Mouse (Mus musculus): Measurements from ENCODE around the gene Gm11444.

Gene Gm11444

DNA sequence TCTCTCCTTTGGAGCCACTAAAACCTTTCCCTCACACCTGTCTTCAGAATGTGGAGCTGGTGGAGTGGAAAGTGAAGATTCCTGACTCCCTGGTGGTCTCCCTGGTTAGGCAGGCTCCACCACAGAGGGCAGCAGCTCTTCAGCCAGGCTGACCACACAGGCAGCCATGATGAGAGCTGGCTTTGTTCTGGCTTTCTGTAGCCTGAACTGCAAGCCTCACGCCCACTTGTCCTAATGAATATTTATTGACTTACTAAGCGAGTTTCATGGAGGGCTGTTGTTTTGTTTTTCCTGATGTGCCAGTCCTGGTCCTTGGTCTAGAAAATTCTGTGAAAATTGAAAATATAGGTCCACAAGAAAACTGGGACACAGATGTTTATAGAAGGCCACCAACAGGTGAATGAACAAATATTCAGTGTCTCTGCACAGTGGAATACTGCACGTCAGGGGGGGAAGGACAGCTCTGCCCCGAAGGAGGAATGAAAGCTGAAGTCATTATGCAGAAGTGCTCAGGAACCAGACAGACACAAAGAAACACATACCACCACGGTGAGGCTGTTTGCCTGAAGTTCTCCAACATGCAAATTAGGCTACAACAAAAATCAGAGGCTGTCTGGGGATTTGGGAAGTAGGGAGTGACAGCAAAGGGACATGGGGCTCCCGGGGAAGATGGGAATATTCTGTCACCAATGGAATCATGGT is 8.0 kb upstream of the Gm11444 start:
- no peak for DNase-seq (ENCODE audit: low spot score in 2 of 2)

DNA sequence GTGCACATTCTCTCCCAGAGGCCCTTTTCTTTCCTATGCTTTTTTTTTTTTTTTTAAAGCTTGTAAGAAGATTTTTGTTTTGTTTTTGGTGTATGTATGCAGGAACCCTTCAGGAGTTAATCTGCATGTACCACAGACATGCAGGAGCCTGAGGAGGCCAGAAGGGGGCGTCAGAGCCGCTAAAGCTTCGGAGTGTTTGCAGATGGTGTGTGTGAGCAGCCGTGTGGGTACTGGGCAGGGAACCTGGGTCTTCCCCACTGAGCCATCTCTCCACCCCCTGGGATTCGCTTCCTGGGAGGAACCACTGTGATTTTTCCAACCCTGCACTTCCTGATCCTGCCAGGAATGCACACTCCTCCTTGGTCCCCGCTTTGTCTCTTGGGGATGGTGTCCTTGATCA is 625 bp upstream of the Gm11444 start:
- no peak for DNase-seq (ENCODE audit: low spot score in 2 of 2)

DNA sequence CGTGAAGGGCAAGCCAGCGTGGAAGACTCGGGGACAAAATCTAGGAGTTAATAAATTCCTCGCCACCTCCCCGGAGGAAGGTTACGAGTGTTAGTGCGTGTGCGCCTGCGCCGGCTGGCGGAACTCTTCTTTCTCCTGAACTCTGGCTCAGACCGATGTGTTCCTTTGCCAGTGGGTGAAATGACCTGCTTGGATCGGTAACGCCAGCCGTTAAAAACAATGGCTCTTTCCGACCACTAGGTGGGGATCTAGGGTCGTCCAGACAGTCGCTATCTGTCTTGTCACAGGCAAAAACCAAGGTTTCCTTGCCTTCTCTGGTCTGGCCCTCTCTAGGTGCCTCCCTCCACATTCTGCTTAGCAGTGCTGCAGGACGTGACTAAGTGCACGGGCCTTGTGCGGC is 1.1 kb downstream of the Gm11444 start:
- DNase-seq (ENCODE audit: low spot score in 2 of 2), result peak; percentile 34 to 38

- no peak for DNase-seq (ENCODE audit: low spot score in 2 of 2)
Observed at GRCm38 (mm10) chr11:85846509-85846908, 3.6 kb downstream of the Gm11444 start.

- DNase-seq (ENCODE audit: low spot score in 2 of 2), result no peak
Observed at GRCm38 (mm10) chr11:85845921-85846320, 4.2 kb downstream of the Gm11444 start.

DNA sequence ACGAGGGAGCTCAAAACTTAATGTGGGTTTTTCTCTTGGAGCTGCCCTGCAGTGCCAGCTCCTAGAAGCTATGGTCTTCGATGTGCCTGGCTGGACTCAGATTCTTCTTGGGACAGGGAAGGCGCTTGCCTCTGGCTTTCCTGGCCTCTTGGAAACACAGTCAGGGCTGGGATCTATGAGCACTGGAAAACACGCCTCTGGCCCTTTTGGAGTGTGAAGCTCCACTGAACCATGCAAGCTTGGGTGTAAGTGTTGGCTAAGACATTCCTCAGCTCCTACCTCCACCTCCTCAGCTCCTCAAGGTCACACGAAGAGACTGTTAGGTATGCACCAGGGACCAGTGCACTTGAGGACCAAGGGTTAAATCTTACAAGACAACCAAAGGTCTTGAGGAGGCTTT is 5.2 kb downstream of the Gm11444 start:
- DNase-seq (ENCODE audit: low spot score in 2 of 2), result no peak

GRCm38 (mm10) chr11:85844144-85844965 is 5.8 kb downstream of the Gm11444 start:
- DNase-seq (ENCODE audit: low spot score in 2 of 2), result peak; percentile 42 to 56

- DNase-seq (ENCODE audit: low spot score in 2 of 2), result peak; percentile 38 to 47
Observed at GRCm38 (mm10) chr11:85843347-85843692, 6.8 kb downstream of the Gm11444 start.

DNA sequence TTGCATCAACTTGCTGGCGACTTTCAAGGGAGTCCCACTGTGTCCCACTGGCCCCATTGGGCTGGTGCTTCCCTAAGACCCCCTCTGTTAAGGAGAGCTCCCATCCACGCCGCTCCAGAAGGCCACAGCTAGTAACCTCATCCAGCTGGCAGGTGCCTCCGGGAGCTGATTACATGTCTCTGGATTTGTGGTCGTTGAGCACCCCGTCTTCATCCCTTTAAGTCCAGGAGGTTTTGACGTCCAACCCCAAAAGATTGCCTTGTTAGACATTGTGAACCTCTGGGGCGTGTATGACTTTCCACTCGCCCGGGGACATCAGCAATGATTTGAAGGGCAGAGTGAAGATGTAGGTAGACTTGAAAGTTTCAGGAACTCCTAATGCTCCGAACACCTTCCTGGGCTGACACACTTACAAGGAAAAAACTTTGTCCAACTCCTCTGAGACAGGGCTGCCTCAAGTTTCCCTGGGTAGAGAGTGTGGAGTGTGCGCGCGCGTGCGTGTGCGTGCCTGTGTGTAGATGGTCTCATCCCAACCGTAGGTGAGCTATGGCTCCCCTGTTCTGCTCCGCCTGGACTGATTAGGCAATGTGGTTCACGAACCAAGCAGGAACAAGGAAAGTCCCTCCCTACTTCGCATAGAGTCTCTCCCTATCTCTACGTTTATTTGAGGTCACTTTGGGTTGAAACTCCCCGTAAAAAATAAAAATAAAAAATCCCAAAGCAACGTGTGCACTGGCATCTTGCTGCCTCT is 7.4 kb downstream of the Gm11444 start:
- DNase-seq (ENCODE audit: low spot score in 2 of 2), result no peak

GRCm38 (mm10) chr11:85841980-85842379 is 8.2 kb downstream of the Gm11444 start:
- DNase-seq (ENCODE audit: low spot score in 2 of 2), result peak; percentile 29 to 36

- DNase-seq (ENCODE audit: low spot score in 2 of 2), result no peak
Observed at GRCm38 (mm10) chr11:85841211-85841681, 8.9 kb downstream of the Gm11444 start.

DNA sequence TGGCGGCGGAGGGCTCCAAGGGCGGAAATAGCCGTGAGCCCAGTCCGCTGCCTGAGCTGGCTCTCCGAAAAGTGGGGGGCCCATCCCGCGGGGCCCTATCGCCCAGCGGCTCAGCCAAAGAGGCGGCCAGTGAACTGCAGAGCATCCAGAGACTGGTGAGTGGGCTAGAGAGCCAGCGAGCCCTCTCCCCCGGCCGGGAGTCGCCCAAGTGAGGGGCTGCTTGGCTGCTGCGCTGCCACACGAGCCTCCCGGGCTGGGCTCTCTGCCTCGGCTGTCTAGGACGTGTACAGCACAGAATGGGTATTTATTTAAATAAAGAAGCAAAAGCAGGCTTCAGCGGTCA is 9.4 kb downstream of the Gm11444 start:
- DNase-seq (ENCODE audit: low spot score in 2 of 2), result no peak

GRCm38 (mm10) chr11:85840031-85840802 is 9.9 kb downstream of the Gm11444 start:
- no peak for DNase-seq (ENCODE audit: low spot score in 2 of 2)

DNA sequence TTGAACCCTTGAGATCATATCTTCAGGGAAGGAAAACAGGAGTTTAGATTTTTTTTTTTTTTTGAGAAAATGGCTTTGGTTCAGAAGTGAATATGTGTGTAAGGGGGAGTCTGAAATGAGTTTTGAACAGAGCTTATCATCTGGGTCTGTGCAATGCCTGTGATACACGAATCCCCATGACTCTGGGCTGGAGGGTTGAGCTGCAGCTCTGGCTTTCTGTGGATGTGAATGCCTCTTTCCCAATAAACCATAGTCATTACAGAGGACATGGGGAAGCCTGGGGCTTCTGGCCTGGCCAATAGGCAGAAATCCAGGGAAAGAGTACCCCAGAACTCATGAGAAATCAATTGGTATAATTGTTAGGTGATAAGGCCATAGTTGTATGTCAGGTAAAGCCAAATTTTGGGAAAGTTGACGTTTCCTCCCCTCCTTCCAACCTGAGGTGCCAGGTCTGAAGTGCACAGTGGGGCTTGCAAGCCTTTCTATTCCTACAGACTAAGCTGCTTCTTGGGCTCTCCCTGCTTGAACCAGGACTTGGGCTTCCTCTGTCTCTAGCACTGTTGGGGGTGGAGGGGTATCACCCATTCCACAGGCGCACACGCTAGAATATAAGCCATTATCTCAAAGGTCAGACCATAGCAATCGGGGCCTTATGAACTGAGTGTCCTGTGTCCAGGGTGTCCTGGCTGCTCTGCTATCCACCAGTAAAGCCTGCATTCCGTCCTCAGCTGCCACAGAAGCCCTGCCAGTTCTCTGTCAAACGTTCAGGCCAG is 10.7 kb downstream of the Gm11444 start:
- no peak for DNase-seq (ENCODE audit: low spot score in 2 of 2)

- DNase-seq (ENCODE audit: low spot score in 2 of 2), result no peak
Observed at GRCm38 (mm10) chr11:85838424-85839257, 11.5 kb downstream of the Gm11444 start.

DNA sequence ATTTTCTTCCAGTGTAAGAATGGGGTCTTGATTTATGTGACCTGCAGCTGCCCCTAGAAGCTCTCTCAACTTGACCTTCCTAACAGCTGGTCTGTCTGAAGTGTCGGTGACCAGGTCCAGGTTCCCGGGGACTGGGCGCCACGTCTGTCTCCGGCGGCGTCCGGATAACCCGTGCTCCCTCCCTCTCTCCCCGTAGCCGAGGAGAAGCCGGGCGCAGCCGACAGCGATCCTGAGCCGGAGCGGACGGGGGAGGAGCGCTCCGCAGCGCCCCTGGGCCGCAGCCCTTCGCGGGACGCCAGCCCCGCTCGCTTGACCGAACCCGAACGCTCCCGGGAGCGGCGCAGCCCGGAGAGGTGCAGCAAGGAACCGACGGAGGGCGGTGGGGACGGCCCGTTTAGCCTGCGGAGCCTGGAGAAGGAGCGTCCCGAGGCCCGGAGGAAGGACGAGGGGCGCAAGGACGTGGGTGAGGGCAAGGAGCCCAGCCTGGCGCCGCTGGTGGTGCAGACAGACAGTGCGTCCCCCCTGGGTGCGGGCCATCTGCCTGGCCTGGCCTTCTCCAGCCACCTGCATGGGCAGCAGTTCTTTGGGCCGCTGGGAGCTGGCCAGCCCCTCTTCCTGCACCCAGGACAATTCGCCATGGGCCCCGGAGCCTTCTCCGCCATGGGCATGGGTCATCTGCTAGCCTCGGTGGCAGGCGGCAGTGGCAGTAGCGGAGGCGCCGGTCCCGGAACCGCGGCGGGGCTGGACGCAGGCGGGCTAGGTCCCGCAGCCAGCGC is 12.3 kb downstream of the Gm11444 start:
- DNase-seq (ENCODE audit: low spot score in 2 of 2), result no peak

DNA sequence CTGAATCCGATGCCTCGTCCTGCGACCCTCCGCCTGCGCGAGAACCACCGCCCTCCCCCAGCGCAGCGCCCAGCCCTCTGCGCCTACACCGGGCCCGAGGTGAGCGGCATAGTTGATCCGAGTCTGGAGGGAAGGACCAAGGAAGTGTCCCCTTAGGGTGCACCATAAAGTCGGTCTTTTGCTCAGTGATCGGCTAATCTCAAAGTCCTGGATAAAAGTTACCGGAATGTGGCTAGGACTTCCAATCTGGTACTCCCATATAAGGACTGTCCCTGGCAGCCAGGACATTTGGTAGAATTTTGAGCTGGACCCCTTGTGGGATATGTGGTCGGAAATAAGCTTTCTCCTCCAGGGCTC is 12.9 kb downstream of the Gm11444 start:
- DNase-seq (ENCODE audit: low spot score in 2 of 2), result no peak

DNA sequence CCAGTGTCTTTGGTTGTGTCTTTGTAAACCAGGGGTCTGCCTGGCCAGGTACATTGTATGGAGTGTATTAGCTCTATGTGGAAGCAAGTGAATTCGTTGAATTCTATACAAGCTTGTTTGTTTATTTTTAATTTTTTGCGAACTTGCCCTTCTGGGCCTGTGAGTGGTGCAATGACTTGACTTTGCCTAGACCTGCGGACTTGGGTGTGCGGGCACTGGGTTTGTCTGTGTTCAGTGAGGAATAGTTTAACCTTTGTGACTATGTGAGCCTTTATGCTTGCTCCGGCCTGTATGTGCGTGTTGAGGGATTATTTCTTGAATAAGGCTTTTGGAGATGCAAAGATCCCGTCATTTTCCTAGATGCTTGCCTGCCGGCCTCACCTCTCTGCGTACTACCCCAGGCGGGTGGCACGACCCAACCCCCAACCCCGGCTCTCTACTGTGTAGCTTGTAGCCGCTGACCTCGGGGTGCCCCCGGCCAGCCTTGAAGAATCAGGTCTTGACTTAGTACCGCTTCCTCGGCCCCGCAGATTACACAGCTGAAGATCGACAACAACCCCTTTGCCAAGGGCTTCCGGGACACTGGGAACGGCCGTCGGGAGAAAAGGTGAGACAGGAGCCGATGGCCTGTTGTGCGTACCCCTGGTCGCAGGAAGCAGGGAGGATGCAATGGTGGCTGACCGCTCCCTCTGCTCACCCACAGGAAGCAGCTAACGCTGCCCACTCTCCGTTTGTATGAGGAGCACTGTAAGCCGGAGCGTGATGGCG is 13.4 kb downstream of the Gm11444 start:
- no peak for DNase-seq (ENCODE audit: low spot score in 2 of 2)

Data from spleen, postnatal 36 days (tissue).